ENCODE assay signal across 29 mouse cellular contexts in the genomic region with DNA sequence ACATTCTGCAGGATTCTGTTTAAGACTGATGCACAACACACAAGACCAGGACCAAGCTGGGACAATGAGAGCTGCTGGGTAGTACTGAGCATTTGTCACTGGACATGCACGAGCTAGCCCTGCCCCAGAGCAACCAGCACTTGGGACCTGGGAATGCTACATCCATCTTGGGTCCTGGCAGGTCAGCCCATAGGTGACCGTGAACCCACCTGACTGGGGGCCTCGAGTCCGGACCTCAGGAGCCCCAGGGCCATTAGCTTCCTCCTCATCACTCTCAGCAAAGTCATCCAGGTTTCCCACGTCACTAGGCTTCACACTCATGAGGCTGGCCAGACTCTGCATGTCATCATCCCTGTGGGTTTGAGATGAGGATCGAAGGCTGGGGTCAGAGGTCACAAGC. TPM values are rescaled to one million over a fixed set of nuclear protein-coding genes. Genes with fewer than 3 reads are reported as not detected.
DNase-seq lines count a peak whose midpoint lies in the region; ATAC-seq and TF ChIP-seq lines count a peak whose summit lies in the region.
"Had no signal": no experiment of that assay in that cellular context is flagged by ENCODE, and none has a peak within 500 bp of the region (broad histone marks: within the 10 kb centered on the region; RNA-seq: fewer than 3 reads in every experiment).

No protein-coding gene starts in this region.

- 0 out of 2 replicates have a peak overlapping the region, but pooled peaks have one; percentile 98 for H3K9ac ChIP-seq in liver, embryonic 12.5 days
- no peak overlapping the region for H3K9ac ChIP-seq in liver, postnatal 0 days (replicated peaks)
- H3K9ac ChIP-seq in liver, embryonic 16.5 days (ENCODE audit: low read depth, low read length): no peak overlapping the region
- H3K9ac ChIP-seq: forebrain, embryonic 15.5 days; hindbrain, embryonic 15.5 days had no signal

- ATAC-seq in liver, embryonic 12.5 days: no peak
- ATAC-seq in liver, postnatal 0 days: no peak
- ATAC-seq in liver, embryonic 16.5 days (ENCODE audit: low read depth): no peak
- ATAC-seq: activated CD4-positive, CD25-positive, alpha-beta regulatory T cell, adult 4 months; CD4-positive, CD25-positive, alpha-beta regulatory T cell, adult 4 months; forebrain, embryonic 15.5 days had no signal

- 88% methylated on average over 6 of the region's 6 CpGs for WGBS in liver, embryonic 12.5 days (ENCODE audit: insufficient replicate concordance)
- 90% methylated on average over 6 of the region's 6 CpGs for WGBS in liver, postnatal 0 days (ENCODE audit: insufficient replicate concordance)
- 86% methylated on average over 6 of the region's 6 CpGs for WGBS in liver, embryonic 16.5 days (ENCODE audit: insufficient replicate concordance)

- TF ChIP-seq POLR2A in testis, adult 2 months (IDR thresholded peaks at IDR 0.05; ENCODE audit: control insufficient read depth, low read depth, low read length): no peak

- H3K27ac ChIP-seq in liver, embryonic 12.5 days: peak overlapping the region; percentile 97; the same call in 1 of the 2 replicates
- H3K27ac ChIP-seq in liver, postnatal 0 days (ENCODE audit: low read depth): no peak overlapping the region
- H3K27ac ChIP-seq in testis, adult 2 months (ENCODE audit: control insufficient read depth, insufficient read depth, low read depth, low read length): no peak overlapping the region
- H3K27ac ChIP-seq in liver, embryonic 16.5 days (ENCODE audit: low read length): peak overlapping the region; percentile 17; the same call in 1 of the 2 replicates
- H3K27ac ChIP-seq: embryonic facial prominence, embryonic 10.5 days; embryonic facial prominence, embryonic 13.5 days; forebrain, embryonic 15.5 days; heart, embryonic 10.5 days; hindbrain, embryonic 10.5 days; hindbrain, embryonic 15.5 days had no signal

- H3K4me1 ChIP-seq in liver, embryonic 12.5 days: peaks cover 78% of the 10 kb centered on the region
- H3K4me1 ChIP-seq in liver, postnatal 0 days (ENCODE audit: insufficient read depth): peaks cover 9% of the 10 kb centered on the region
- peaks cover 11% of the 10 kb centered on the region for H3K4me1 ChIP-seq in testis, adult 2 months (ENCODE audit: control insufficient read depth, insufficient read depth, low read length)
- peaks cover 54% of the 10 kb centered on the region for H3K4me1 ChIP-seq in liver, embryonic 16.5 days (ENCODE audit: control insufficient read depth, low read depth, low read length)

- no peak for TF ChIP-seq EP300 in liver, postnatal 0 days (IDR thresholded peaks at IDR 0.05; ENCODE audit: low read depth)

- intact Hi-C loops in heart, postnatal 14 days (cut with DNase I): no loop called here

- DNase-seq in heart, adult 11 months: peak; percentile 92
- DNase-seq in heart, postnatal 14 days: no peak
- DNase-seq in liver, postnatal 0 days: no peak
- DNase-seq in testis, postnatal 10 days (ENCODE audit: low spot score): no peak
- DNase-seq in ovary, postnatal 36 days (ENCODE audit: low spot score): no peak
- DNase-seq: adrenal gland, adult 8-10 months; adrenal gland, postnatal 25 days; cerebellum, adult 11-12 months; cerebellum, adult 8-10 months; cerebellum, postnatal 10 days; cerebellum, postnatal 36 days; embryo, embryonic 11 days; heart, adult 18-20 months; heart, postnatal 36 days had no signal

- no peak for TF ChIP-seq CTCF in liver, postnatal 0 days (IDR thresholded peaks at IDR 0.05; ENCODE audit: low read depth)
- TF ChIP-seq CTCF in testis, adult 2 months (IDR thresholded peaks at IDR 0.05; ENCODE audit: control insufficient read depth, insufficient read depth, insufficient replicate concordance, low read depth, low read length): no peak

- peaks cover 82% of the 10 kb centered on the region for H3K36me3 ChIP-seq in liver, embryonic 12.5 days
- H3K36me3 ChIP-seq in liver, postnatal 0 days (replicated peaks; ENCODE audit: insufficient read depth, low read length): peaks cover 65% of the 10 kb centered on the region
- H3K36me3 ChIP-seq in testis, adult 2 months (ENCODE audit: control insufficient read depth, insufficient read depth, low read length): peaks cover 3% of the 10 kb centered on the region; the same call in 1 of the 2 replicates
- H3K36me3 ChIP-seq in liver, embryonic 16.5 days (ENCODE audit: control insufficient read depth, insufficient read depth): peaks cover 62% of the 10 kb centered on the region

- peak overlapping the region; percentile 92 for H3K4me2 ChIP-seq in liver, embryonic 12.5 days
- no peak overlapping the region for H3K4me2 ChIP-seq in liver, postnatal 0 days (ENCODE audit: low read depth, low read length)
- H3K4me2 ChIP-seq in liver, embryonic 16.5 days (ENCODE audit: low read depth, low read length): peak overlapping the region; percentile 10; the same call in 1 of the 2 replicates
- H3K4me2 ChIP-seq: embryonic facial prominence, embryonic 13.5 days; forebrain, embryonic 15.5 days; hindbrain, embryonic 15.5 days had no signal

- no peaks in the 10 kb centered on the region for H3K27me3 ChIP-seq in liver, embryonic 12.5 days (replicated peaks)
- H3K27me3 ChIP-seq in liver, postnatal 0 days (ENCODE audit: insufficient read depth, low read length): no peaks in the 10 kb centered on the region
- H3K27me3 ChIP-seq in testis, adult 2 months (ENCODE audit: control insufficient read depth, insufficient read depth, low read length): no peaks in the 10 kb centered on the region
- H3K27me3 ChIP-seq in liver, embryonic 16.5 days (ENCODE audit: control insufficient read depth, insufficient read depth, low read depth, low read length): no peaks in the 10 kb centered on the region
- H3K27me3 ChIP-seq: embryonic facial prominence, embryonic 13.5 days; forebrain, embryonic 15.5 days; hindbrain, embryonic 15.5 days had no signal

- H3K4me3 ChIP-seq in liver, embryonic 12.5 days: no peak overlapping the region
- H3K4me3 ChIP-seq in liver, postnatal 0 days (ENCODE audit: low read depth, low read length): no peak overlapping the region
- H3K4me3 ChIP-seq in testis, adult 2 months (ENCODE audit: control insufficient read depth, low read depth, low read length): peak overlapping the region; percentile 33
- H3K4me3 ChIP-seq in liver, embryonic 16.5 days (ENCODE audit: low read depth, low read length): no peak overlapping the region
- H3K4me3 ChIP-seq: embryonic facial prominence, embryonic 10.5 days; embryonic facial prominence, embryonic 13.5 days; forebrain, embryonic 15.5 days; heart, embryonic 10.5 days; hindbrain, embryonic 10.5 days; hindbrain, embryonic 15.5 days had no signal

- H3K9me3 ChIP-seq in liver, embryonic 12.5 days (replicated peaks): no peaks in the 10 kb centered on the region
- no peaks in the 10 kb centered on the region for H3K9me3 ChIP-seq in liver, postnatal 0 days (ENCODE audit: low read length)
- no peaks in the 10 kb centered on the region for H3K9me3 ChIP-seq in liver, embryonic 16.5 days (replicated peaks; ENCODE audit: control insufficient read depth, low read length)
- H3K9me3 ChIP-seq: embryonic facial prominence, embryonic 10.5 days; embryonic facial prominence, embryonic 13.5 days; forebrain, embryonic 15.5 days; heart, embryonic 10.5 days; hindbrain, embryonic 10.5 days; hindbrain, embryonic 15.5 days had no signal

RNA-seq across cellular contexts. Expression of gene Ehbp1l1, which starts 4.9 kb away (rescaled TPM):
- total RNA-seq in heart, postnatal 14 days (2021): 100 to 1,000 TPM; 124 to 141 TPM
- 122 and 124 TPM in 2 replicates for polyA plus RNA-seq in liver, embryonic 12.5 days (2016; fragmentation: Nextera tagmentation; extraction: Ambion mirVana)
- polyA plus RNA-seq in liver, postnatal 0 days (2015; fragmentation: Nextera tagmentation; extraction: Ambion mirVana): 38.5 and 42.5 TPM in 2 replicates
- 105 and 122 TPM in 2 replicates for polyA plus RNA-seq in testis, adult 2 months (2012; rRNA removed)
- 104 and 105 TPM in 2 replicates for polyA plus RNA-seq in liver, embryonic 16.5 days (2015; fragmentation: Nextera tagmentation; extraction: Ambion mirVana)

RNA-seq across cellular contexts. Expression of gene Fam89b, which starts 8.2 kb away (rescaled TPM):
- total RNA-seq in heart, postnatal 14 days (2021): 10 to 100 TPM; 38.6 to 40.1 TPM
- polyA plus RNA-seq in liver, embryonic 12.5 days (2016; fragmentation: Nextera tagmentation; extraction: Ambion mirVana): 45.1 and 45.3 TPM in 2 replicates
- 28.9 and 31.0 TPM in 2 replicates for polyA plus RNA-seq in liver, postnatal 0 days (2015; fragmentation: Nextera tagmentation; extraction: Ambion mirVana)
- 256 and 286 TPM in 2 replicates for polyA plus RNA-seq in testis, adult 2 months (2012; rRNA removed)
- polyA plus RNA-seq in liver, embryonic 16.5 days (2015; fragmentation: Nextera tagmentation; extraction: Ambion mirVana): 29.7 and 32.5 TPM in 2 replicates

RNA-seq across cellular contexts. Expression of gene Kcnk7, which starts 17.1 kb away (rescaled TPM):
- not detected for total RNA-seq in heart, postnatal 14 days (2021)
- polyA plus RNA-seq in liver, embryonic 12.5 days (2016; fragmentation: Nextera tagmentation; extraction: Ambion mirVana): 0.18 and 0.19 TPM in 2 replicates
- 0.17 and 0.18 TPM in 2 replicates for polyA plus RNA-seq in liver, postnatal 0 days (2015; fragmentation: Nextera tagmentation; extraction: Ambion mirVana)
- 10.2 and 10.8 TPM in 2 replicates for polyA plus RNA-seq in testis, adult 2 months (2012; rRNA removed)
- 0.14 TPM in 2 replicates for polyA plus RNA-seq in liver, embryonic 16.5 days (2015; fragmentation: Nextera tagmentation; extraction: Ambion mirVana)
- total RNA-seq: adrenal gland, adult 8-10 months; adrenal gland, postnatal 25 days; gastrocnemius, adult 8-10 months; gastrocnemius, postnatal 4 days; heart, adult 18-20 months; heart, postnatal 36 days had no signal
- polyA plus RNA-seq: brain, embryonic 14.5 days; forebrain, embryonic 11.5 days; heart, embryonic 10.5 days had no signal

RNA-seq across cellular contexts. Expression of gene Ltbp3, which starts 19.5 kb away (rescaled TPM):
- total RNA-seq in heart, postnatal 14 days (2021): 10 to 100 TPM; 47.2 to 55.5 TPM
- 3.7 and 3.8 TPM in 2 replicates for polyA plus RNA-seq in liver, embryonic 12.5 days (2016; fragmentation: Nextera tagmentation; extraction: Ambion mirVana)
- polyA plus RNA-seq in liver, postnatal 0 days (2015; fragmentation: Nextera tagmentation; extraction: Ambion mirVana): 1.3 and 1.4 TPM in 2 replicates
- polyA plus RNA-seq in testis, adult 2 months (2012; rRNA removed): 7.6 and 8.1 TPM in 2 replicates
- polyA plus RNA-seq in liver, embryonic 16.5 days (2015; fragmentation: Nextera tagmentation; extraction: Ambion mirVana): 0.74 and 4.6 TPM in 2 replicates
- polyA plus RNA-seq: activated CD4-positive, CD25-positive, alpha-beta regulatory T cell, adult 4 months; CD4-positive, CD25-positive, alpha-beta regulatory T cell, adult 4 months had no signal

RNA-seq across cellular contexts. Expression of gene Pcnx3, which starts 32.5 kb away (rescaled TPM):
- 10 to 100 TPM; 24.0 to 24.9 TPM for total RNA-seq in heart, postnatal 14 days (2021)
- polyA plus RNA-seq in liver, embryonic 12.5 days (2016; fragmentation: Nextera tagmentation; extraction: Ambion mirVana): 18.4 and 18.6 TPM in 2 replicates
- polyA plus RNA-seq in liver, postnatal 0 days (2015; fragmentation: Nextera tagmentation; extraction: Ambion mirVana): 5.2 and 5.6 TPM in 2 replicates
- polyA plus RNA-seq in testis, adult 2 months (2012; rRNA removed): 63.4 and 67.4 TPM in 2 replicates
- 8.2 and 9.7 TPM in 2 replicates for polyA plus RNA-seq in liver, embryonic 16.5 days (2015; fragmentation: Nextera tagmentation; extraction: Ambion mirVana)

Comparison
In these comparisons a context has a peak if more than half of its experiments do, and no peak if none do; other contexts are left out.
1. H3K27ac ChIP-seq: peak in liver, embryonic 12.5 days (single experiment) and liver, embryonic 16.5 days (single experiment); none in liver, postnatal 0 days (single experiment) and testis, adult 2 months (single experiment).